Mouse (Mus musculus): ENCODE results near the gene Pln. TPM values are rescaled to one million over a fixed set of nuclear protein-coding genes. Genes with fewer than 3 reads are reported as not detected.

Gene Pln
- under 1 TPM; 0.35 to 0.41 TPM for total RNA-seq (2021)
- 0.35 and 0.47 TPM in 2 replicates for polyA plus RNA-seq (2012; rRNA removed)
- long read RNA-seq: 0 reads

DNA sequence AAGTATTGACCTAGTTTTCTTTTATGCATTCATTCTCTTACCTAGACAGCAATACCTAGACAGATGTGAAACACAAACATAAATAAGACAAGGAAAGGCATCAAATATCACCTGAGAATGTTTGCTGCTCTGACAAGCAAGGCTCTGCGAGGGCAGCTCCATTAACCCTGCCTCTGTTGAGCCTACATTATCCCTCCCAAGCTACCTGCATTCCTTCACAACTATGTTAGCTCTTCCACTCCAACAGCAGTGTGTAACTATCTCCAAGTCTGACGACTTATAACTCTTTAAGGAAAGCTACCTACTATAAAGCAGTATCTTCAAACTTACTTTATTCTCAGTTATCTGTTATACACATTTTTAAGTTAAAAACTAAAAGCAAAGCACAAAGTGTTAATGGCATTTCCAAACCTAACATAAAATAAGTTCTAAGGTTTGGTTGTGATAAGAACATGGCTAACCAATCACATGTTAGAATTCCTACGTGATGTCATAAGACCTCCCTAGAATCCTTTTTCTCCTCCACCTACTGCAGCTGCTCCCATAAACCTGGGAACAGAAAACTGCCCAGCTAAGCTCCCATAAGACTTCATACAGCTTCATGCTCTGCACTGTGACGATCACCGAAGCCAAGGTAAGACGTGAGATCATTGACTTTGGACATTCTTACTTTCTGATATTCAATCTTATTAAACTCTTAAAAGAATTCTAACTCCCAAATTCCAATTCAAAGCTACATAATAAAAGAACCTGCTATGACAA lies at the start of gene Pln:
Gene Pln (plus strand): TSS at position 506 of the 762 bp plus-strand sequence.
- no peak for DNase-seq

DNA sequence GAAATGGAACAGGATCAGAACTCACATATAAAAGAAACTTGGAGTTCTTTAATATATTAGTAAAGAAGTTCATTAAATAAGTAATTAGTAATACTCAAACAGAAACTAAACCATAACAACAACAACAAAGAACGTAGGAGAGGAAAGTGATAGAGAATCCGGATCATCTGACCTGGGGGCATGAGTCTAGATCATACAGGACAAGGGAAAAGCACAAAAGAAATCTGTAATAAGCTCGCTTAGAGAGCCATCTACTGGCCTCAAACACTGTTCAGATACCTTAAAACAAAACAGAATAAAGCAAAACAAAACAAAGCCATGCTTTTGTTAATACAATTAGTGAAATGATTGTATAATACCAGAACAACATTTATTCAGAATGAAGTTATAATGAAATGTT lies 31.6 kb upstream of the Pln start:
- DNase-seq: no peak

DNA sequence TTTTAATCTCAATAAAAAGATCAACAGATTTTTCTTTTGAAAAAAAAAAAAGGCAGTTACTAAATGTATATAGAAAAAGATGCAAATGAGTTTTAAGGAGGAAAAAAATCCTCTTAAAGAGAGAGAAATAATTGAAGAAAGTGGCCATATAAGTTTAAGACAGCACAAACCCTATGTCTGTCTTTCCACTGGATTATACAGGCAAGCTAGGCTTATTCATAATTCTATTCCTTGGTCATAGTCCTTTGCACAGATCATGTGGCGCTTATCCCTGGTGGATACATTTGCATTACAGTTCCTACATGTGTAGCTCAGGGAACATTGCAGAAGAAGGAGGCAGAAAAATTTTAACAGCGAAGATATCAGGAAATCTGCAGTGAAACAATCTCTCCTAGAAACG lies 30.8 kb upstream of the Pln start:
- no peak for DNase-seq

DNA sequence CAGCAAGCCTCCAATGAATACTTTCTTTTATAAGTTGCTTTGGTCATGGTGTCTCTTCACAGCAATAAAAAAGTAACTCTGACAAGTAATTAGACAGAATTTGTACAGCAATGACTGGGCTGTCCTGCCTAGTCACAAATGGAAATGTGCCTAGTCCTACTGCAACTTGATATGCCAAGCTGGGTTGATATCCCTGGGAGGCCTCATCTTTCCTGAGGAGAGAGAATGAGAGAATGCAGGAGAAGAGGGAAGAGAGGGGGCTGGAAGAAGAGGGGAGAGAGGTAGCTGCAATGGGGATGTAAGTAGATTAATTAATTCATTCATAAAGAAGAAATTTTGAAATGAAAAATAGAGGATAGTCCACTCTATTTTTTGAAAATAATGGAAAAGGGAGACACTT lies 14.1 kb upstream of the Pln start:
- no peak for DNase-seq

DNA sequence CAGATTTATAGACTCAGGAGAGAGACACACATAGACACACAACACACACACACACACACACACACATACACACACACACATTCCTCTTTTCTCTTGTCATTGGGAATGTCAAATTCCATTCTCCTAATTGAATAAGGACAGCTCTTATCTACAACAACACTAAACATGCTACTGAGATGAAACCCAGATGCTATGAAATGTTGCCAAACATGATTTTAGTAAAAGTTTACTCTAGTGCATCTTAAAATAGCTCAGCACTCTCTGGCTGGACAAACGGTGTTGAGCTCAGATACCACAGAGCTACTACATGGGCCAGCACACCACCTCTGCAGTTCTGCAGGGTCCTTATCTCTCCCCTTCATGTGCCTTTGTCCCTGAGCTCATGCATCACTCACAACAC lies 12.8 kb upstream of the Pln start:
- DNase-seq: no peak

DNA sequence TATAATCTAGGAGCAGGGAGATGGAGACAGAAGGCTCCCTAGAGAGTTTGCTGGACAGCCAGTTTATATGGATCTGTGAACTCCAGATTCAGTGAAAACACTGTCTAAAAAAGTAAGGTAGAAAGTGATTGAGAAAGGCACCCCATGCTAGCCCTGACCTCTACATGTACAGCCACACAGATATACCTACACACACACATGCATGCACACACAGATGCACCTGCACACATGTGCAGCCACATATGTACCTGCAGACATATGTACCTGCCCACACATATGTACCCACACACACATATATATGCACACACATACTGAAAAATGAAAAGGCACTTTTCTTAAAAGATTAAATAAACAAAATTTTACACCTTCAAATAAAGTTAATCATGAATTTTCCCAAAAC lies 11.1 kb upstream of the Pln start:
- DNase-seq: no peak

DNA sequence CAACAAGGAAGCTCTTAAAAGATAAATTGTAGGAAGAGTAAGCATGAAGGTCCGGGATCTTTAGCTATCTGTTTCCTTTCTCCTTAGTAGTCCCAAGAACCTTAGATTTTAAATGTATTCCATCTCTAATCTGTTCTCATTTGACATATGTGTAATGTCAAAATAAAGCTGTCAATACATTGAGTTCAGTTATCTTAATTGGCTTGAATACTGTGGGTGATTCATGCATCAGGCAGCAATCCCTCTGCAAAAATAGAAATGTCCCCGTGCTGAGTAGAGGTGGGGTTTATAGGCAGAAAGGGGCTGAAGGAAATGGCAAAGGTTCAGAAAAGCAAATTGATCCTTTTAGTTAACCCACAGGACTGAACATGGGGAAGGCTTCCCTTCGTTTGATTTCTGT lies 8.2 kb upstream of the Pln start:
- DNase-seq: no peak

DNA sequence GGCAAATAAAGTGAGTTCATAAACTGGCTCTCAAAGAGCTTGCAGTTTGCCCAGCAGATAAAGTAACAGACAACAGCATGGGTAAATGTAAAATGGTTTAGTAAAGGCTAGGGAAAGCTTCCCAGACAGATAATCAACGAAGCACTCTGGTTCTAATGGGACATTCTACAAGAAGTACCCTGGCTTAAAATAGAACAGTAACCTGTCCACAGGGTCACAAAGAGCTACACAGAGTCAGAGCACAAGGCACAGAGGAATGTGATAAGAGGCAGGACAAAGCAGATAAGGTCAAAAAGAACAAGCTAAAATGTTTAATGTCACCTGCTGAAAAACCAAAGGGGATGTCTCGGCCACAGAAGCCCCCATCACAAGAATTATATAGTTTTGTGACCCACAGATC lies 4.7 kb upstream of the Pln start:
- DNase-seq: no peak

DNA sequence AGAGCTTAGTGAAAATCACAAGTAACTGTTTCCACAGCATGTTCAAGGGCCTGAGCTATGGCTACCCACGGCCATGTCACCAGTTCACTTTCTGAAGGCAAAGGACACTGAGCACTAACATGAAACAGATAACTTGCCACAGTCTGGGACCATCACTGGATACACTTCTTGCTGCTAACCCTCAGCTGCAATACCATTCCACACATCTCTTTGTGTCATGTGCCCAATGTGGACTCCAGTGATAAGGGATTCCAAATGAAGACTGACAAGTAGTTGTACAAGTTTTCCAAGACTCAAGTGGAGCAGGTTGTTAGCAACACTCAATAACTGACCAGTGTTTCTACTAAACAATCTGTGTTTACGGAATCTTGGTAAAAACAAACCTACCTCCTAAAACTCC lies 2.2 kb upstream of the Pln start:
- no peak for DNase-seq

DNA sequence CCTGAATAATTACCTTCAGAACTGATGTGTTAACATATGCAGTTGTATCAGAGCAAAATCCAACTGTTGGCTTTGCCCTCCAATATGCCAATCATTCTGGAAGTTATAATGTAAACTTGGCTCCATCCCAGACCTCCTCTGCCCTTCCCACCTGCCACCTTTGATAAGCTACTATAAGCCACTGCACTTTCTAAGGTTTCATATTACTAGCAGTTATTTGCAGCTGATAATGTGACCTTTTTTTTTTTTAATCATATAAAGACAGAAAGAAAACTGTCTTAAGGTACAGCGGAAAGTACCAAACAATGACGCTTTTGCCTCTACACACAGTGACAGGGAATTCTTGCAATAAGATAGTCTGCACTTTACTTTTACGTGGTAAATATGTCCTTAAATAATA lies 1.5 kb upstream of the Pln start:
- DNase-seq: no peak

DNA sequence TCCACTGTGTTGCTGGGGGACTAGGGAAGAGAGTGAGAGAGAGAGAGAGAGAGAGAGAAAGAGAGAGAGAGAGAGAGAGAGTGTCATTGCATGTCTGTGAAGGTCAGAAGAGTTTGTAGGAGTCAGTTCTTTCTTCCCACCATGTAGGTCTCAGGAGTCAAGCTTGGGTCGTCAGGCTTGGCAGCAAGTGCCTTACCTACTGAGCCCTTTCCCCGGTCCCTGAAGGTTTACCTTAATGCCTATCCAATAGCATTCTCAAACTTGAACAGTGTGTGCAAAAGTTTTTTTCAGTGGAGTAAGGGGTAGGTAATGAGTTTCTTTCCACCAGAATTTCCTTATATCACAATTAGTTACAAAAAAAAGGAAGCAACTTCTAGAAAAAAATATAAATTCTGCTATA lies 1.6 kb downstream of the Pln start:
- no peak for DNase-seq

DNA sequence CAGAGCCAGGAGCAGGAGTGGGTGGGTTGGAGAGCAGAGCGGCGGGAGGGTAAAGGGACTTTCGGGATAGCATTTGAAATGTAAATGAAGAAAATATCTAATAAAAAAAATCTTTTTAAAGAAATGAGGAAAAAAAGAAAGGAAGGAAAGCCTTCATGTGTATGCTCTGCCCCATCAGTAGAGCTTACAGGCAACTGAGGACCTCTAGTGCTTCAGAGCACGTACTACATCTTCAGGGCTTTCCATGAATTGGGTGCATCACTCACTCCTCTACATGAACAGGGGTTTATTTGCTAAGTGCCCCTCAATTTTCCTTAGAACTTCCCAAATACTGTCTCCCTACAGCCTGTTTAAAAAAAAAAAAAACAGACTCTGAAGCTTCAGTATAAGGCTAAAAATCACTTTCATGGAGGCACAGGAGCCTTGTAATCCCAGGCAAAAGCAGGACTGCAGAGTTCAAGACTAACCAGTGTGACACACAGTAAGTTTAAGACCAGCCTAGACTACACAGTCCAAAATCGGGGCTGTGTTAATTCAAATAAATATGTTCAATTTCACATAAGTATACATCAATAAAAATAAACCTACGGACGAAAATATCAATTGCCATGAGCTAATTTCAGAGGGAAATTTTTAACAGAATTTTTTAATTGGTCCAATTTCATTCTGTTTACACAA lies 4.0 kb downstream of the Pln start:
- DNase-seq: no peak

DNA sequence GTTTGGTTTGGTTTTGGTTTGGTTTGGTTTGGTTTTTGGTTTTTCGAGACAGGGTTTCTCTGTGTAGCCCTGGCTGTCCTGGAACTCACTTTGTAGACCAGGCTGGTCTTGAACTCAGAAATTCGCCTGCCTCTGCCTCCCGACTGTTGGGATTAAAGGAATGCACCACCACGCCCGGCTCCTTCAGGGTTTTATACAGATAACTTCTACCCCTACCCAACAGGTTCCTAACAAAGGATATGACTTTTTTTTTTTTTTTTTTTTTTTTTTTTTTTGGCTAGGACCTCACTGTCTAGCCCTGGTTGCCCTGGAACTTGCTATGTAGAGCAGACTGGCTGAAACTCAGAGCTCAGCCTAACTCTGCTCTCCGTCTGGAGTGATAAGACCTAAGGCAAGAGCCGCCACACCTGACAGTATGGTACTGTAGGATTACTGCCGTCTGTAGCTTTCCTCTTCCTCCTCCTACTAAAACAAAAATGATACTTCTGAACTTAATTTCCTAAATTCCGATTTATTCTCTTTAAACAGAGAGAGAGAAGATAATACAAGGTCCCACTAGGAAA lies 4.8 kb downstream of the Pln start:
- no peak for DNase-seq

DNA sequence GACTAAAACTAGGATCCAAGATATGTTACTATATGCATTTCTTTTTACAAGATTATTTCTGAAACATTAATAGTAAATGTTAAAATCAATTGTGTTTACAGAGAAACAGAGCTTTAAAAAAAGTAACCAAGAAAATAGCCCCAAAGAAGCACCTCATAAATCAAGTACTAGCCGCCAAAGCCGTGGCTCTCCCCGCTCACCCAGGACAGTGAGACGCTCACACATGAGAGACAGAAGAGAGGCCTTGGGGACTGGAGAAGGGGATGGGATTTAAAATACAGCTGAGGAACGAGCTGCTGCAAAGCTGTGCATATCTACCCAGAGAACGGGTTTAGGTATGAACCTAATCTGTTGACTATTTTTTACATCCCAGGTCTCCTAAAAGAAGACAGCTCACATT lies 5.9 kb downstream of the Pln start:
- DNase-seq: no peak

DNA sequence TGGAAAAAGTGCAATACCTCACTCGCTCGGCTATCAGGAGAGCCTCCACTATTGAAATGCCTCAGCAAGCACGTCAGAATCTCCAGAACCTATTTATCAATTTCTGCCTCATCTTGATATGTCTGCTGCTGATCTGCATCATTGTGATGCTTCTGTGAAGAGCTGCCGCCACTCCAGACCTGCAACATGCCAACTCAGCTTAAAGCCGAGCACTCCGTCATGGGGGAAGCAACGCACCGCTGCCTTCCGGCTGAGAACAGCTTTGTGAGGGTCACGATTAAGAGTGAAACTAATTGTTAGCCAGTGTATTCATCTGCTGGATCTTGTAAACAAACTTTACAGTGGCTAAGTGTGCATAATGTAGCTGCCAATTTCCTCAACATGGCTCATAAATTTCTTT lies 6.4 kb downstream of the Pln start:
- no peak for DNase-seq

DNA sequence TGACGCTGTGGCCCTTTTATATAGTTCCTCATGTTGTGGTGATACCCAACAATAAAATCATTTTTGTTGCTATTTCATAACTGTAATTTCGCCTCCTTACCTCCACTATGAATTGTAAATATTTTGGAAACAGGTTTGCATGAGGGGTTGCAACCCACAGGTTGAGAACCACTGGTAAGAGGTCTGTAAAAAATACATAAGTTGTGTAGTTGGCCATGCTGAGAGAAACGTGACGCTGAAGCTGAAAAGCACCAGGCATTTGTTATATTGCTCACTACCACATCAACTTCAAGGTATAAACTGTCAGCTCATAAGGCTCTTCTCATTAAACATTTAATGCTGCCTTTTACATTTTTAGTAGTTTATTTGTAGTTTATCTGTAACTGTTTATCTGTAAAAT lies 8.0 kb downstream of the Pln start:
- no peak for DNase-seq

DNA sequence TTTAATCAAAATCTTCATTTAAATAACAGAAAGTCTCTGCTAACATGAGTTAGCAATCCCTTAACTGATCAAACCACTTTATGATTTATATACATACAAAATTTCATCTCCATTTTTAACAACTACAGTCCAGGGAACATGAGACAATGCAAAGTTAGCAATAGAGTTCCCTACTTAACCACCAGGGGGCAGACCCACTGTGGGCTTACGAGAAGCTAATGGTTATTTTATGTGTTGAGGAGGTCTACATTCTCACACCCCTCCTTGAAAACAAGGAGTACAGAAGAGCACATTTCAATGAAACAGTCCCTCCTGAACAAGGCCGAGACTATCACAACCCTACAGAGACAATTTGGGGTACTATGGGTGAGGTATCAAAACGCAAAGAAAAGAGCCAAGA lies 9.0 kb downstream of the Pln start:
- DNase-seq: peak; percentile 23

DNA sequence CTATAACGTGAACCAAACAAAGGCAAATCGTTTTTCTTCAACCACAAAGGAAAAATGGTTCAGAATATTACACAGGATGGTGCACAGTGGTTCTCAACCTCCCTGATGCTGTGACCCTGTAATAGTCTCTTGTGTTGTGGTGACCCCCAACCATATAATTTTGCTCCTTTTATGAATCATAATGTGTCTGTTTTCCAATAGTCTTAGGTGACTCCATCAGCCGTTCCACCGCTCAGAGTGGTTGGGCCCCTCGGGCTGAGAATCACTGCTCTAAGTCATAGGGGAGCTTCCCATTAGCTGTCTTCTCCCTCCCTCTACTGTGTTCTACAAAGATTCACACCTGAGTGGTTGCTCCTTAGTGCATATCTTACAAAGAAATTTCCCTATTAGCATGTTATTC lies 9.4 kb downstream of the Pln start:
- no peak for DNase-seq

DNA sequence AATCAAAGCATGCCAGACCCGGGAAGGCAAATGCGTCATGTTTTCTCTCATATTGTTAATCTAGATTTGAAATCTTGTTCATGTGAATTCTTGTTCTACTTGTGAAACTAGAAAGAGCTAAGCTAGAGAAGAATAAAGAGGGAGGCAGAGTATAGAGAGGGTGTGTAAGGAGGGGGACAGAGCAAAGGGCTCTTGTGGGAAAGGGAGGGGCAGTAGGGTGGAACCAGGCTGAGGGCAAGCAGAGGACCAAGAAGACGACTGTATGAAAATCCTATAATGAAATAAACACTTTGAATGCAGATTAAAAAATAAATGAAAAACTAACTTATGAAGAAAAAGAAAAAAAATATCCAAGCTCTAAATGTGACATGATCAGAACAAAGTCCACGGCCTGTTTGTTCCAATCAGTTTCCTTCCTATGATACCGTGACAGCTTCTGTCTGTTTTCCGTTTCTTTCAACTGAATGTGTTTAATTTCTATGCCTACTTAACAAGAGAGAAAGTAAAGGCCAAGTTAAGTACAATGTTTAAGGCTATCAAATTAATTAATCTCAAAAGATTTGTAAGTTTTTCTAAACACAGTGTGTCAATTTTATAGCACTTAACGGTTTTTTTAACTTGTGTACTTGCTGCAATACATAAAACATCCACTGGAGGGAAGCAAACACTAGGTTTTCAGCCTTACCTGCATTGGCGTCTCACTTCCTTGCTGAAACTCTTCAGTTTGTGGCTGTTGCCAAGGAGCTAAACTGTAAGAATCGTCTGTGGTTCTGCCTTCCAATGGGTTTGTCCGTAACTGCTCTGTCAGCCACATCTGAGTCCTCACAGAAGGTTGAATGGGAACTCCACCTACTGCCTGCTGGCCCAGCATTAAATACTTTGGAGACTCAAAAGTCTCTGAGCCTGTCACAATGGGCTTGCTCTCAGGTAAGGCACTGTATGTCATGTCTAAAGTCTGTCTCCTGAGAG lies 10.6 kb downstream of the Pln start:
- DNase-seq: peak; percentile 30

DNA sequence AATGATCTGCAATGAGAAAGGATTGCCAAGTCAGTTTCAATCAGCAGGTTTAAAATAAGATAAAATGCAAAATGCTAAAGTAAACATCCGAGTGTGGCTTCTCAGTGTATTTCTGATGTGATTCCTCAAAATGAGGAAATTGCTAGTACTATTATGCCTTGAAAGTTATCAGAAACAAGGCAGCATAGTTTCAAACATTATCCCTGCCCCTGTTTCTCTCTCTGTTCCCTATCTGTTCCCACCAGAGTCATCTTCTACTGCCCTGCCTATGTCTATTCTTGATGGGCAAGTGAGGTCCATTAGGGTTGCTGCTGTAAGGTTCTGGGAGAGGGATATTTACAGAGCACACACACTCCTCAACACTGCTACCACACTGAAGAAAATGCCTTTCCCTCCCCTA lies 11.8 kb downstream of the Pln start:
- DNase-seq: no peak

DNA sequence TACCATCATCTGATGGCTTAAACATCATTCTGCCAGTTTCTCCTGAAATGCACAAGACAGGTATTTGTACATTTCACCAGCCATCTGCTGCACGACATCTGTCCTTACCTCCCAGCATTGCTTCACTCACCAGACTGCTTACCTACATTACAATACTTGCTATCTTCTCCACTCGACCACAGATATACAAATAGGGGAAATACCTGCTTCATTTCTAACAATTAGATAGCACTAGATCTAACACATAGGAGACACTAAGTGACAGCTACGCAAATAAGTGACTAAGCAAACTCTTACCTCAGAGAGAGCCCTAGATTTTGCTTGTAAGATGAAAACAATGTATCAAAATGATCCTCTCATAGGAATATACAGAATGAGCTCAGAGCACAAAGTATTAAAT lies 16.2 kb downstream of the Pln start:
- no peak for DNase-seq

DNA sequence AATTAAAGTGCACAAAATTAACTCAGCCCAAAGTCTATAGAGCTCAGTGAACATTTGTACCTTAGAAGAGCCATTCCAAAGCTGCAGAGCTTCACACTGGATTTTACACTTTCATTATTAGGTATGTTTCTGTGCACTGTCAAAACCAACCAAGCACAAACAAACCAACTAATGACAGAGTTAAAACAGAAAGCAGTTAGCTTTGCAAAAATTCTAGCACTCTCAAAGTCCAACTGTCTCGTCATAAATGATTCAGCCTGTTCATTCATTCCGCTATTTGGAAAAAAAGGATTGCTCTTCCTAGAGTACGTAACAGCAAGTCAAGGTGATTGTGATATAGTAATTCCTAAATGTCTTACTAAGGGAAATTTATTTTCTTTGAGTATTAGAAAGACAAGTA lies 21.5 kb downstream of the Pln start:
- no peak for DNase-seq

DNA sequence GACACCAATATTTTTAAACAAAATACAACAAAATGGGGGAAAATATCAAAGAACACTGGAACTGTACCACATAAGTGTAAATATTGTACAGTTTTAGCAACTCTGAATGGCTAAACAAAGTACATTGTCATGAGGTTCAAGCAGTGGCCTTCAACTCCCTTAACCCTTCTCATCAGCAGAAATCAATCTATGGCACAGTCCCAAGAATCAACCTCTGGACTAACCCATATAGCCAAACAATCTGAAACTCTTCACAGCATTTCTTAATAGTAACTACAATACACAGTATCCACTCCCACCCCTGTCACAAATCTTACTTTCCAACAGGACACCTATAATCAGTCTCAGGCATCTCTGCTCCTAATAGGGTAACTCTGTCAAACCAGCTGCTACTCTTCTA lies 26.8 kb downstream of the Pln start:
- DNase-seq: no peak
